Mouse (Mus musculus) hindbrain, postnatal 0 days (tissue): ENCODE results near the gene Tmed9. TPM values are rescaled to one million over a fixed set of nuclear protein-coding genes. Genes with fewer than 3 reads are reported as not detected.
"Not testable (repeated sequence)": the region's sequence is repeated elsewhere in the genome, so short reads cannot be mapped to it uniquely, and the experiment has no call there.

Source experiments
- ATAC-seq: fragments of 200-750 bp; cut with Nextera tagmentation; 2 replicates; pipeline ENCODE4 v1.8.0; 2017; ENCODE audit warnings: mild to moderate bottlenecking, moderate TSS enrichment, moderate library complexity
- DNase-seq: peaks from one replicate; pipeline ENCODE4 v3.0.0-alpha.2; 2015; ENCODE audit warnings: low spot score
- H3K27ac ChIP-seq: fragments of 300-500 bp; sonication (generic); 2 replicates; pipeline ENCODE4 v1.5.1; 2014; ENCODE audit warnings: mild to moderate bottlenecking
- H3K27me3 ChIP-seq: fragments of 300-500 bp; sonication (generic); 2 replicates; pipeline ENCODE4 v1.6.1; 2014; ENCODE audit warnings: low read length, mixed read lengths; ENCODE audit not compliant: insufficient read depth
- H3K36me3 ChIP-seq: fragments of 300-500 bp; sonication (generic); 2 replicates; pipeline ENCODE4 v1.6.1; 2014; ENCODE audit warnings: low read length, mixed read lengths; ENCODE audit not compliant: insufficient read depth
- H3K4me1 ChIP-seq: fragments of 300-500 bp; sonication (generic); 2 replicates; pipeline ENCODE4 v1.6.1; 2014; ENCODE audit warnings: antibody characterized with exemption, low read length, mixed read lengths; ENCODE audit not compliant: insufficient read depth
- H3K4me2 ChIP-seq: fragments of 300-500 bp; sonication (generic); 2 replicates; pipeline ENCODE4 v1.6.1; 2014; ENCODE audit warnings: low read depth, mild to moderate bottlenecking, low read length, moderate library complexity, mixed read lengths
- H3K4me3 ChIP-seq: fragments of 300-500 bp; sonication (generic); 2 replicates; pipeline ENCODE4 v1.5.1; 2014; ENCODE audit warnings: low read length
- H3K9ac ChIP-seq: fragments of 300-500 bp; sonication (generic); replicated peaks from 2 replicates; pipeline ENCODE4 v1.6.1; 2014; ENCODE audit warnings: mild to moderate bottlenecking, low read length, moderate library complexity, mixed read lengths
- H3K9me3 ChIP-seq: fragments of 300-500 bp; sonication (generic); 2 replicates; pipeline ENCODE4 v1.6.1; 2016; ENCODE audit warnings: low read length, mixed read lengths
- CTCF ChIP-seq: IDR thresholded peaks from 2 replicates; pipeline ENCODE4 v1.5.1; 2016; ENCODE audit warnings: antibody characterized with exemption, control low read depth, low read depth
- WGBS: fragments of 180-500 bp; shearing (Covaris S2); extraction: QIAGEN DNeasy Blood & Tissue Kit; methylation state at CpG from one replicate; pipeline ENCODE4 v1.1.7; 2014; 5-methylcytosine and 5-hydroxymethylcytosine counted together
- polyA plus RNA-seq: library from polyadenylated mRNA; unstranded; fragments of >200 nt; fragmentation: Nextera tagmentation; extraction: Ambion mirVana; gene quantifications from 2 replicates; pipeline ENCODE4 v1.2.1, GENCODE M21; 2015
- total RNA-seq: library from RNA; depleted of rRNA; stranded (reverse); fragments of >200 nt; gene quantifications from 2 replicates; pipeline ENCODE4 v1.2.3, GENCODE M21; 2014

The Tmed9 gene
- total and polyA plus RNA-seq, 2 experiments from 2014 or later: 59.3 to 117 TPM

DNA sequence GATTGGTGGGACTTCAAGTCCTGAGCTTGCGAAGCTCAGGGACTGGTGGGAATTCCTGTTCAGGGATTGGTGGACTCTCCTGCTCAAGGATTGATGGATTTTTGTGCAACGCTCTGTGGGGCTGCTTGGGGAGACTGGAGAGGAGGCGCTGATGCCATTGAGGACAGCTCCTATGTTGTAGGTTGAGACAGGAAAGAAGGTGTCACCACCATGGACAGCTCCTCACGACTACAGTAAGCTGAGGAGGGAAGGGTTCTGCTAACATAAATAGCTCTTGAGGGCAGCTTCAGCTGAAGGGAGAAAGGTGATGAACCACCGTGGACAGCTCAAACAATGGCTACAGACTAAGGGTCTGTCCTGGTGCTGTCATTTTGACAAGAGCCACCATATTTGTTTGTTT, 2.4 kb downstream of the Tmed9 start:
- Histone ChIP-seq H3K27ac (no peak overlapping the region), H3K36me3 (no peaks in the 10 kb centered on the region), H3K9me3 (no peaks in the 10 kb centered on the region), H3K4me2 (no peak overlapping the region), H3K4me1 (no peaks in the 10 kb centered on the region), H3K4me3 (no peak overlapping the region), H3K27me3 (no peaks in the 10 kb centered on the region), H3K9ac (no peak overlapping the region)
- no peak for TF ChIP-seq CTCF
- WGBS: 64% methylated on average over 5 of the region's 5 CpGs
- DNase-seq (no peak), ATAC-seq (no peak)

DNA sequence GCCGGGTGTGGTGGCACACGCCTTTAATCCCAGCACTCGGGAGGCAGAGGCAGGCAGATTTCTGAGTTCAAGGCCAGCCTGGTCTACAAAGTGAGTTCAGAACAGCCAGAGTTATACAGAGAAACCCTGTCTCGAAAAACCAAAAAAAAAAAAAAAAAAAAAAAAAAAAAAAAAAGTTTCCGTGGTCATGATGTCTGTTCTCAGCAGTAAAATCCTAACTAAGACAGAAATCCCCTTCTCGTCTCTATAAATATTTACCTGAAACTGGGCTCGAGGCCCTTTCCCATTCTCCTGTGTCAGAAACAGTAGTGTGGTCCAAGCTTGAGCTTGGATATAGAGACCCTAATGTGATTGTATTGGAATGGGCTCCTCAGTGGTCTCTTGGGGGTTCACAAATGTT, 3.3 kb downstream of the Tmed9 start:
- not testable (repeated sequence) for H3K36me3 ChIP-seq, H3K4me3 ChIP-seq, H3K9me3 ChIP-seq, H3K27me3 ChIP-seq, ATAC-seq, DNase-seq, H3K27ac ChIP-seq, H3K9ac ChIP-seq, H3K4me2 ChIP-seq, H3K4me1 ChIP-seq
- WGBS: 94% methylated on average over 7 of the region's 7 CpGs

GRCm38 (mm10) chr13:55578086-55578485, 4.6 kb downstream of the Tmed9 start:
- Histone ChIP-seq H3K9ac (no peak overlapping the region), H3K4me2 (no peak overlapping the region), H3K27me3 (no peaks in the 10 kb centered on the region), H3K4me3 (no peak overlapping the region), H3K27ac (no peak overlapping the region), H3K4me1 (no peaks in the 10 kb centered on the region), H3K9me3 (no peaks in the 10 kb centered on the region), H3K36me3 (no peaks in the 10 kb centered on the region)
- DNase-seq (no peak), ATAC-seq (no peak)
- no peak for TF ChIP-seq CTCF
- 80% methylated on average over 4 of the region's 4 CpGs for WGBS

DNA sequence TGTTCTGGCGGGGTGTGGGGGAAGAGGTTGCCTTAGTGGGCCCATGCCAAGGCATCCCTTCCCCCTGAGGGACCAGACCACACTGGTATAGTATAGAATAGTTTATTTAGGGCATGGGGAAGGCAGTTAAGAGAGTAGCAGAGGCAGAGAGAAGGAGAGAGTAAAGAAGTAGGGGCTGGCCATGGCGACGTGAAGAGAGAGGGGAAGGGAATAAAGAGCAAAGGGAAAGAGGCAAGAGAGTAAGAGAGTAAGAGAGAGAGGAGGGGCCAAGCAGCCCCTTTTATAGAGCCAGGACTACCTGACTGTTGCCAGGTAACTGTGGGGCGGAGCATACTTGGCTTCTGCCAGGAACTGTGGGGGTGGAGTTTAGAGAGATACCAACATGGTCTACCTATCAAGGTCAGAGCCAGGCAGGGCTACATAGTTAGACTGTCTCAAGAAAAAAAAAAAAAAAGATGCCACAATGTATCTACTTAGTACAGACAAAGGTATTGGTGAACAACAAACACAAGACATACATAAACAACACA, 18.5 kb downstream of the Tmed9 start:
- no peaks in the 10 kb centered on the region for H3K4me1 ChIP-seq
- 81% methylated on average over 4 of the region's 4 CpGs for WGBS
- no peaks in the 10 kb centered on the region for H3K27me3 ChIP-seq
- H3K36me3 ChIP-seq: peaks cover 14% of the 10 kb centered on the region
- no peak overlapping the region for H3K4me2 ChIP-seq
- peak; percentile 11; the same call in 1 of the 2 replicates for ATAC-seq
- 0 out of 2 replicates have a peak overlapping the region, but pooled peaks have one; percentile 26 for H3K27ac ChIP-seq
- TF ChIP-seq CTCF: no peak
- H3K4me3 ChIP-seq: no peak overlapping the region; the same call in 1 of the 2 replicates
- DNase-seq: no peak
- no peak overlapping the region for H3K9ac ChIP-seq
- no peaks in the 10 kb centered on the region for H3K9me3 ChIP-seq

GRCm38 (mm10) chr13:55592512-55593253, 19.2 kb downstream of the Tmed9 start:
- H3K4me1 ChIP-seq: no peaks in the 10 kb centered on the region
- TF ChIP-seq CTCF: no peak; the same call in 1 of the 2 replicates
- no peaks in the 10 kb centered on the region for H3K27me3 ChIP-seq
- peak overlapping the region; percentile 76 for H3K27ac ChIP-seq
- H3K4me3 ChIP-seq: peak overlapping the region; percentile 88
- 5% methylated on average over 29 of the region's 29 CpGs for WGBS
- peak overlapping the region; percentile 80 for H3K4me2 ChIP-seq
- DNase-seq: peak; percentile 99
- peaks cover 18% of the 10 kb centered on the region for H3K36me3 ChIP-seq
- H3K9me3 ChIP-seq: no peaks in the 10 kb centered on the region
- peak; percentile 99 for ATAC-seq
- H3K9ac ChIP-seq: peak overlapping the region; percentile 73

- Histone ChIP-seq H3K9ac (peak overlapping the region; percentile 73), H3K4me3 (peak overlapping the region; percentile 88), H3K9me3 (no peaks in the 10 kb centered on the region), H3K27me3 (no peaks in the 10 kb centered on the region), H3K4me2 (peak overlapping the region; percentile 80), H3K27ac (peak overlapping the region; percentile 76), H3K4me1 (no peaks in the 10 kb centered on the region), H3K36me3 (peaks cover 18% of the 10 kb centered on the region)
- DNase-seq (no peak), ATAC-seq (peak; percentile 56)
- WGBS: 1% methylated on average over 31 of the region's 31 CpGs
- no peak for TF ChIP-seq CTCF
These were observed 19.8 kb downstream of the Tmed9 start for GRCm38 (mm10) chr13:55593254-55593747.

GRCm38 (mm10) chr13:55595375-55595774, 21.8 kb downstream of the Tmed9 start:
- DNase-seq (peak; percentile 57), ATAC-seq (no peak)
- Histone ChIP-seq H3K4me3 (no peak overlapping the region), H3K4me1 (peaks cover 6% of the 10 kb centered on the region; the same call in 1 of the 2 replicates), H3K36me3 (peaks cover 18% of the 10 kb centered on the region), H3K9ac (no peak overlapping the region), H3K27me3 (no peaks in the 10 kb centered on the region), H3K4me2 (no peak overlapping the region), H3K9me3 (no peaks in the 10 kb centered on the region), H3K27ac (no peak overlapping the region)
- WGBS: 57% methylated on average over 12 of the region's 12 CpGs
- no peak for TF ChIP-seq CTCF
